Mouse (Mus musculus) spleen, postnatal 36 days (tissue): ENCODE results near the gene Chil1.

Experiments used
- DNase-seq, 2 experiments: peaks; one replicate each; pipeline ENCODE4 v3.0.0; 2022; ENCODE audit warnings: low spot score in 2 of 2, mixed read lengths in 1 of 2

The Chil1 gene

DNA sequence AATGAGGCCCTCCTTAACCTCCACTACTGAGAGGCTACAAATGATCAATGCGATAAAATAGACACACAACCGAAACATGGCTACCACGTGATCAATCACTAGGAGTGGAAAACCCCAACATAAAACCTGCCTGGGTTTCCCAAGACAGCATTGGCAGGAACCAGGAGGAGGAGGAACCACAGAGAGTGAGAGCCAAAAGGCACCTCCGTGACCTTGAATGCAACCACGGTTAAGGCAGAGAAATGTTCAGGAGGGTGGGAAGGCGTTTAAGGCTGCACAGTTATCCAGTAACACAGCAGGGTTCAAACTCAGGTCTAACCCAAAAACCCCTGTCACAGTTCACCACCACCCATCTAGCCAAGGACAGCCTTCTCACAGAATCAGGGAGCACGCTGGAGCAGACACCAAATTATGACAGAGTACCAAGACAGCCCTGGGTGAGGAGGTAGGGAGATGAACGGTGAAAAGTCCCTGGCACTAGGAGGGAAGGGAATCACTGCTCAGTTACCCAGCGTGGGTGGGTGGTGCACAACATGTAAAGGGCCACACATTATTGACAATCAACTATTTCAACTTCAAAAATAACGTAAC lies 48.8 kb downstream of the Chil1 start:
- DNase-seq = no peak

DNA sequence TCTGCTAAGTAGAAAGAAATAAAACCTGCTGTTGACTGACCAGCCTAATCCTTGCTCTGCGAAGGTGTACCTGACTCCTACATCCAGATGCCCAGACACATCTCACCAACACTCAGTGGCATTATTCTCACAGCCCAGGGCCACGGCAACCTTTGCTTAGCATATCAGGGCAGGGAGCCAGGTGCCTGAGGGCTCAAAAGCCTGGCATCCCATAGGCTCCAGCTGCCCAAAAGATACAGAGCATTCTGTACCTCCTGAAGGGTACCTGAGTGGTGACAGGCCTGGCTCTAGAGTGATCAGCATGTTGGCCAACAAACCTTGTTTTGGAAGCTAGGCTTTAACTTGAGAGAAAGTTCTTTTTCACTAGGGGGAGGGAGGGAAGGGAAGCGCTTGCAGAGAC lies 49.3 kb downstream of the Chil1 start:
- no peak for DNase-seq

- DNase-seq = no peak
These were observed 49.7 kb downstream of the Chil1 start for GRCm38 (mm10) chr1:134231681-134232080.

DNA sequence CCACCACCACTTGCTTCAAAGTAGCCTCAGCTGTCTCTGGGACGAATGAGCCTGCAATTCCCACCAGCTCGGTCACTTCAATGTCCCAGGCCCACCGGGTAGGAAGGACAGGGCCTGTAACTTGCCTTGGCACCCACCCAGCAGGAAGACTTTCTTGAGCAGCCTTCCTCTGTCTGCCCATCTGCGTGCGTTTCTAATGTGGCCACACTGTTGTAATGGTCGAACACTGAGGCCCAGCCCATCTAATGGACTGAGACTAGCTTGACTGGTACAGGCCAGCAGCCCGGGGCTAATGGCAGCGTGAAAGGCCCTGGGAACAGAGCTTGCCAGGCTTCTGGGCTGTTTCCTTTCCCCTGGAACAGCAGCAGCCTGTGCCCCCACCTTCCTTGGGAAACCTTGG lies 50.4 kb downstream of the Chil1 start:
- no peak for DNase-seq

DNA sequence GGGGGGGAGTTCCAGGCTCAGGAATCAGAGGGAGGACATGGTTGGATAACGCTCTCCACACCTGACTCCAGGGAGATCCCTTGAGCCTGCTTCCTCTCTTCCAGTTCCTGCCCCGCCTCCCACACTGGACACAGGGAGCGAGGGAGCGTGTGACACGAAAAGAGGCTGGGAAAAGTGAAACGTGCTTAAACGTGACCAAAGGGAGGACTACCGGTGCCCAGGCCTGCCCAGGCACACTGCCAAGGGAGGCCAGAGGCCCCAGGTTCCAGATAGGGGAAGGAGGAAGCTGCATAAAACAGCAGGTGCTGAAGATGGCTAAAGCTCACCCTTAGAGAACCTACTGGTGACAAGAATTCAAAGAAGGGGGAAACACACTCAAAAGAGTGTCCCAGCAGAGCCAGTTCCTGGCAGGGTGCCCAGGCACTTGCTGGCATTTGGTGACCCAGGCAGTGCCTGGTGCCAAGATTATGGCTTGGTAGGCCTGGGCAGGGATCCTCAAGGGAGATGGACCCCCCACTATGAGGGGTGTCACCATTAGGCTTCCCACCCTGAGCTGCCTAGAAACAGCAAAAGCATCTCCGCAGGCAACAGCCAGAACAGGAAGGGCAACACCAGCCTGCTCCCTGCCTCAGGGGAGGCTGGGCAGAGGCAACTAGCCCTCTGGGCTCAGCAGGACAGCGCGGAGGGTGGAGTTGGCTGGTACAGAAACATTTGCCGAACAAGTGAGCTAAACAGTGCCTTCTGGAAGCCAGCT lies 51.0 kb downstream of the Chil1 start:
- DNase-seq = no peak

GRCm38 (mm10) chr1:134233681-134234454 lies 51.9 kb downstream of the Chil1 start:
- no peak for DNase-seq

DNA sequence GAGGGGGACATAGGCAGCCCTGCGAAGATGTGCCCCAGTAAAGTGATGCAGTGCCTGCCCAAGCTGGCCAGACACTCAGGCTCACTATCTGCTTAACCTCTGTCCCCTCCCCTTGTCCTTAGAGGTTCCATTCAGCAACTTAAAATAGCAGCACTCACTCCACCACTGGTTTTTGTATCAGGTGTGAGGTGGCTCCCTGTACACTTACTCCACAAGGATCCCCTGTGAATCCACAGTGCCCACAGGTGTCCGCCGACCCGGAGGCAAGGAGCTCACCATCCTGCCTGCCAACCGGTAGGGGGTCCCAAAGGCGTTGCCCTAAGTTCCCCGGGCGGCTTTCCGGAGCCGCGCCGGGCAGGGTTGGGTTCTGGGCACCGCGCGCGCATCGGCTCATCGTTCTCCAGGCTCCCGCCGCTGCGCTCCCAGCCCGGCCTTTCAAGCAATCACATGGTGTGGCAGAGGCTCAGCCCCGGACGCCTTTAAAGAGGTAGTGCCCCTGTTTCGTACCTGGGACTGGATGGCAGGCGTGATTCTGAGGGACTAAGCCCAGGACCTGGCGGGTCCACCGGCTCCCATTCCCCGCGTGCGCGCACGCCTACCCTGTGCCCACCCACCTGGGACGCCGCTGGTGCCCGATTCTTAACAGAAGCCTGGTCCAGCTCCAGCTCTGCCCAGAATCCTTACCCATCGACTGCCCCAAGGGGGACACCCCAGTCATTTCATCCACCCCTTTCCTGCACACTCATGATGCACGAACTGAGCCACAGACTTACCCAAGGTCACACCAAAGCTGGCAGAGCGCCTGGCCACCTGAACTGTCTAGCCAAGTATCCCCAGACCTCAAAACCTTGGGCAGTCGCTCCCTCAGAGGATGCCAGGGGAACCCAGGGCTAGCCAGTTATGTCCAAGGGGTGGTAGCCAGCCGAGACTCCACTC lies 52.7 kb downstream of the Chil1 start:
- DNase-seq = no peak

DNA sequence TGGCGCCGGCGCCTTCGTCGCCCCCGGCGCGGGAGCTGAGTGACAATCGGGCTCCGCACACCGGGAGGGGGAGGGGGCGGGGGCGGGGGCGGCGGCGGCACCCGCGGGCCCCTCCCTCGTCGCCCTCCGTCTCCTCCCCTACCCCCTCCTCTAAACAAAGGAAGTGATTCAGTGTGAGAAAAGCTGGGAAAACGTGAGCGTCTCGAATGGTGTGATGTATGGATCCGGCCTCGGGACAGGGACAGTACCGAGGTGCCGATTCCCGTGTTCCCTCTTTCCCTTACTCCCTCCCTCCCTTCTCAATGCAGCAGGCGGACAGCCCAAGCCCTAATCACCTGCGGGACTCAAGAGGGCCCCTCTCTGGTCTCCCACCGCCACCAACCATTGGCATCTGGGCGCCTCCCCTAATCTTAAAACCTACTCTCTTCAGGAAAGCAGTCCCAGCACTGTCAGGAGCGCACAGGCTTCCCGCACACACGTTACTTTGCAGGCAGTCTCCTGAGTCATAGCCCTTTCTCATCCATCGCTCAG lies 53.5 kb downstream of the Chil1 start, which contains the start of gene Adora1:
TSS of gene Adora1 (minus strand) at position 41 of the 531 bp plus-strand sequence.
- no peak for DNase-seq

DNA sequence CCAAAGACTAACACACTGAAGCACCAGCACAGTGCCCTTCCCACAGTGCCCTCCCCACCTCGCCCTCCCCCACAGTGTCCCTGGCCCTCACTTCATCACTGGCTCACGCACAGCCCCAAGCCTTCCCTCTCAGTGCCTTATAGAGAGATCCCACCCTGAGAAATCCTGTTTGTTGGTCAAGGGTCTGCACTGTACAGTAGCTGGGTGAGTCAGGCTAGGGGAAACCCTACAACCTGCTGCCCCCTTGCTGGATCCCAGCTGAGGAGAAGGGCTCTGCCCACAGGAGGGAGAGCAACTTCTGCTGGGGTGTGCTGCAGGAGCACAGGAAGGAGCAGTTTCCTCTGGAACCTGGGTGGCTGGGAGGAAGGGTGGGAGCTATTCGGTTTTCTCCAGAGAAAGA lies 54.2 kb downstream of the Chil1 start:
- no peak for DNase-seq

DNA sequence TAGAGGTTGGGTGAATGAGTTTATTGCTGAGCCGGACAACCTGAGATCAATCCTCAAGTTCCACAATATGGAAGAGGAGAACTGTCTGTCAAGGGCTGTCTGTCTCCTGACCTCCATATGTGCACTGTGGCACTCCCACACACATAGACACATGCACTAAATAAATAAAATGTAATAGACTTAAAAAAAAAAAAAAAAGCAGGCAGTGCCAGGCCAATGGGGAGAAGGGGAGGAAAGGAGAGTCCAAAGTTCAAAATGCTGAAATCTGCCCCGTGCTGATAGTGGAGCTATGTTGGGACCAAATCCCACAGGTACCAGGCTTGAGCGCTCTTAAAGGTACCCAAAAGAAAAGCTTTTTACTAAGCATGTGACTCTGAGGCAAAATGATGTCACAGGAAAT lies 55.5 kb downstream of the Chil1 start:
- no peak for DNase-seq
